Mouse (Mus musculus) macrophage (primary cell): ENCODE results near the gene Polr3h. TPM values are rescaled to one million over a fixed set of nuclear protein-coding genes. Genes with fewer than 3 reads are reported as not detected.

Experiments
- H3K27ac ChIP-seq: fragments of 350-480 bp; formaldehyde crosslinking; 2 replicates; pipeline ENCODE4 v1.9.0; 2021
- H3K36me3 ChIP-seq: fragments of 350-480 bp; formaldehyde crosslinking; 2 replicates; pipeline ENCODE4 v1.9.0; 2021; ENCODE audit errors: inconsistent target
- H3K4me3 ChIP-seq: fragments of 350-480 bp; formaldehyde crosslinking; 2 replicates; pipeline ENCODE4 v1.9.0; 2021; ENCODE audit errors: inconsistent target
- H3K79me2 ChIP-seq: fragments of 350-480 bp; formaldehyde crosslinking; 2 replicates; pipeline ENCODE4 v1.9.0; 2021; ENCODE audit errors: inconsistent target
- WGBS: methylation state at CpG from one replicate; pipeline ENCODE4 v1.1.7; 2026; ENCODE audit warnings: inconsistent platforms; ENCODE audit not compliant: missing documents; 5-methylcytosine and 5-hydroxymethylcytosine counted together
- polyA plus RNA-seq: library from polyadenylated mRNA; stranded (reverse); fragments of 250-400 nt; gene quantifications from 3 replicates; pipeline ENCODE4 v1.2.4, GENCODE M21; 2018; ENCODE audit warnings: inconsistent platforms

Polr3h gene
- polyA plus RNA-seq, 1 experiment from 2014 or later = 4.7 TPM

DNA sequence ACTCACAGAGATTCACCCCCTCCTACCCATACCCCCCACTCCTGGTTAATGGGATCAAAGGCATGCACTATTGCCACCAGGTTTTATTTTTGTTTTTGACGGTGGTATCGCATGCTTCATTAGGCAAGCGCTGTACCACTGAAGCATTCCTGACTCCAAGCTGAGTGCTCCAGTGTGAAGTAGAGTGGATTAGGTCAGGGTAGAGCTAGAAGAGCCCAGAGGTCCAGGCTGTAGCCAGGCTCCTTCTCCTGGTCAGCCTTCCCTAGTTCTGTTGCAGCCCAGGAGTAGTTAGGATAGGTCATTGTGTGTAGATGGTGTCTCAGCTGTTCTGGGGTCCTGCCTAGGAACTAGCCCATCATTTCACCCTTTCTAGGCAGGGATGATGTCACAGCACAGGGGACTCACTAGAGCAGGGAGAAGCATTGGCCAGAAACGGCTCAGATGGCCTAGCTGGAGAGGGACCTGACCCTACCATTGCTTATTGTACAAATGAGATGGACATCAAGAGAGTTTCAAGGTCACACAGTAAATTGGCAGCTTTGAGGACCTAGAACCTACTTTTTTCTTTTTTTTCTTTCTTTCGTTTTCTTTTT is 80.9 kb downstream of the Polr3h start:
- Histone ChIP-seq H3K27ac (peak overlapping the region; percentile 79), H3K79me2 (peaks cover 32% of the 10 kb centered on the region), H3K4me3 (no peak overlapping the region), H3K36me3 (peaks cover 22% of the 10 kb centered on the region)
- WGBS = 85% methylated on average over 4 of the region's 5 CpGs

GRCm38 (mm10) chr15:81842275-81842674 is 83.8 kb downstream of the Polr3h start:
- Histone ChIP-seq H3K79me2 (peaks cover 3% of the 10 kb centered on the region), H3K36me3 (no peaks in the 10 kb centered on the region), H3K4me3 (no peak overlapping the region), H3K27ac (no peak overlapping the region)
- WGBS = 52% methylated on average over 7 of the region's 7 CpGs

- no peak overlapping the region for H3K4me3 ChIP-seq
- no peak overlapping the region for H3K27ac ChIP-seq
- no peaks in the 10 kb centered on the region for H3K36me3 ChIP-seq
- 88% methylated on average over 7 of the region's 7 CpGs for WGBS
- H3K79me2 ChIP-seq = no peaks in the 10 kb centered on the region
Measured at GRCm38 (mm10) chr15:81840306-81840705, 85.7 kb downstream of the Polr3h start.

DNA sequence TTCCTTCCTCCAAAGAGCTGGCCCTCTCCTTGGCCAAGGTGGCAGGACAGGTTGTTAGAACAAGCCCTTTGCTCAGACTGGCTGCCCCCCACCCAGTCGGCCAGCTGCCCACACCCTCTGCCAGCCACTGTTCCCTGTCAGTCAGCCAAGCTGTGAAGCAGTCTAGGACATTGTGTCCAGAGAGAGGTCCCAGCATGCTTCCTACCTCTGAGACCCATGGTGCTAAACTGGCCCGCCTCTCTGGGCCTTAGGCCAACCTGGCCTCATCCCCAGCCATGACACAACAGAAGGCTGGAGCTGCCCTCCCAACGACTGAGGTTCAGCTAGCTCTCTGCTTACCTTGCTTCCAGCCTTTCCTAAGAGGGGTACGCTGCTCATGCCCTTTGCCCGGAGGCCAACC is 86.4 kb downstream of the Polr3h start:
- H3K79me2 ChIP-seq = no peaks in the 10 kb centered on the region
- no peak overlapping the region for H3K4me3 ChIP-seq
- H3K36me3 ChIP-seq = no peaks in the 10 kb centered on the region
- H3K27ac ChIP-seq = no peak overlapping the region
- WGBS = 70% methylated on average over 5 of the region's 5 CpGs

DNA sequence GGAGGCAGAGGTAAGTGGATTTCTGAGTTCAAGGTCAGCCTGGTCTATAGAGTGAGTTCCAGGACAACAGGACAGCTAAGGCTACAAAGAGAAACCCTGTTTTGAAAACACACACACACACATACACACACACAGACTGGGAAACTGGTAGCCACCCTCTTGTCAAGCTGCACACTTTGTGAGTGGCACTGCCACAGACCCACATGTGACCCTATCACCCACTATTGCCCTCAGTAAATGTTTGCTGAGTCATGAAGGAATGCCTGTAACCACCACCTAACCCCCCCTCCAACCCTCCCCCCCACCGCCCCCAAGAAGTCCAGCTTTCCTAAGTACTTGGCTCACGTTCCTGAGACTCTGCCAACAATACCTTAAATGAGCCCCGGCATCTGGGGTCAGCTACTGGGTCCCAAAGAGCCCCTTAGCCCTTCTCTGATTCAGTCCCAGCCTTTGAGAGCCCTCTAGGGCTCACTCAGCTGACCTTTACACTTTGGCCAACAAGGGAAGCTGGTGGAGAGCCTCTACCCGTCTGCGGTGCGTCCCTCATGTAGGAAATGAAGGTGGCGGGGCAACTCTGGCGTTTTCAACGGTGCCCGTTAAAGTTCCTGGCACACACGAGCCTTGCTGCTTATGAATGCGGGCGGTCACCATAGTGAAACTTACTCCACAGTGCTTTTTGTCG is 87.3 kb downstream of the Polr3h start:
- H3K27ac ChIP-seq = no peak overlapping the region

More for the DNA sequence above, 87.3 kb downstream of the Polr3h start:
- WGBS = 32% methylated on average over 11 of the region's 14 CpGs
- H3K4me3 ChIP-seq = no peak overlapping the region
- H3K79me2 ChIP-seq = no peaks in the 10 kb centered on the region
- no peaks in the 10 kb centered on the region for H3K36me3 ChIP-seq

Other genes with a start within 250 kb of the Polr3h start
- gene Chadl, start 229.0 kb downstream of the Polr3h start, polyA plus RNA-seq = 0.10 to 0.51 TPM in 2 of 3 replicates, not detected in the other
- 10.9 to 21.7 TPM (median 18.2 TPM) in 3 replicates for gene Zc3h7b, start 181.2 kb downstream of the Polr3h start, polyA plus RNA-seq
- 26.9 to 73.0 TPM (median 33.7 TPM) in 3 replicates for gene Rangap1, start 180.7 kb downstream of the Polr3h start, polyA plus RNA-seq
- 18.9 to 44.0 TPM (median 23.6 TPM) in 3 replicates for gene Tef, start 123.8 kb downstream of the Polr3h start, polyA plus RNA-seq
- 14.3 to 21.9 TPM (median 18.5 TPM) in 3 replicates for gene Tob2, start 67.4 kb downstream of the Polr3h start, polyA plus RNA-seq
- gene Phf5a, start 54.3 kb downstream of the Polr3h start, polyA plus RNA-seq = 24.7 to 37.1 TPM (median 25.5 TPM) in 3 replicates
- gene Aco2, start 53.9 kb downstream of the Polr3h start, polyA plus RNA-seq = 94.9 to 124 TPM (median 116 TPM) in 3 replicates
- 0.10 TPM in 1 of 3 replicates, not detected in the others for gene Csdc2, start 10.5 kb upstream of the Polr3h start, polyA plus RNA-seq
- 10.2 to 15.5 TPM (median 14.8 TPM) in 3 replicates for gene Pmm1, start 34.7 kb upstream of the Polr3h start, polyA plus RNA-seq
- not detected in 3 replicates for gene 1700029P11Rik, start 54.3 kb upstream of the Polr3h start, polyA plus RNA-seq
- gene Xrcc6, start 61.6 kb upstream of the Polr3h start, polyA plus RNA-seq = 8.4 to 21.0 TPM (median 15.0 TPM) in 3 replicates
- 15.4 to 32.2 TPM (median 24.8 TPM) in 3 replicates for gene Desi1, start 107.6 kb upstream of the Polr3h start, polyA plus RNA-seq
- gene Snu13, start 121.4 kb upstream of the Polr3h start, polyA plus RNA-seq = 42.7 to 102 TPM (median 90.6 TPM) in 3 replicates
- gene 4930407I10Rik, start 132.9 kb upstream of the Polr3h start, polyA plus RNA-seq = not detected in 3 replicates
- not detected in 3 replicates for gene Mei1, start 143.8 kb upstream of the Polr3h start, polyA plus RNA-seq
- 6.6 to 13.4 TPM (median 7.9 TPM) in 3 replicates for gene Ccdc134, start 201.7 kb upstream of the Polr3h start, polyA plus RNA-seq
- 41.2 to 100 TPM (median 69.4 TPM) in 3 replicates for gene Srebf2, start 220.9 kb upstream of the Polr3h start, polyA plus RNA-seq